Mouse (Mus musculus) spleen, postnatal 4 days (tissue): ENCODE results near the gene Vmn1r91.
"Not testable (repeated sequence)": the region's sequence is repeated elsewhere in the genome, so short reads cannot be mapped to it uniquely, and the experiment has no call there.

Source experiments
- DNase-seq, 2 experiments: peaks; one replicate each; pipeline ENCODE4 v3.0.0; 2022; ENCODE audit warnings: low spot score in 2 of 2

The Vmn1r91 gene

DNA sequence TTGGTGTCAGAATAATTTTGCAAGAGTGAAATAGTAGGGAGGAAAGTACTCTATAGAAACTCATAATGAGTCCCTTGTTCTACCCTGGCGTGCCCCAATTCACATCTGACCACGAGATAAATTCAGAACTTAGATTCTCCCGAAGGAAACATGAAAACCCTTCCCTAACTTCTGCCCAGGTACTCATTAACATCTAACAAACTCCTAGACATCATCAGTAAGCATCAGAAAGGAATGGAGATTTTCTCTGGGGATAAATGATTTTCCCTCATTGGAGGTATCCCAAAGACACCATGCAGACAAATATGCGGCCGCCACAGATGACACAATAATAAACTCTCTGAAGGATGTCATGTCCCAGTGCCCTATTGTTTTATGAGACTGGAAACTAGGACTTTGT is at the start of gene Vmn1r91:
Gene Vmn1r91 (plus strand): TSS at position 301 of the 400 bp plus-strand sequence.
- DNase-seq, result not testable (repeated sequence)

DNA sequence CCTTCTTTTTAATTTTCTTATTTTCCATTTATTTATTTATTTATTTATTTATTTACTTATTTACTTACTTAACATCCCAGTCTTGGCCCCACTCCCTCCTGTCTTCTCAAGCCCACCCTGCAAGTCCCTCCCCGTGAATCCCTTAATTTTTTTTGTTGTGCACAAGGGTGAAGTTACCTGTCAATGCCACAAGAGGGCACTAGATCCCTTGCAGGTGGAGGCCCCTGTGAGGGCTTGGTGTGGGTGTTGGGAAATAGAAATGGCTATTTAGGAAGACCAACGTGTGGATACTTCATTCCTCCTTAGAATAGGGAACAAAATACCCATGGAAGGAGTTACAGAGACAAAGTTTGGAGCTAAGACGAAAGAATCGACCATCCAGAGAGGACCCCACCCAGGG is 35.4 kb upstream of the Vmn1r91 start:
- DNase-seq, result not testable (repeated sequence)

DNA sequence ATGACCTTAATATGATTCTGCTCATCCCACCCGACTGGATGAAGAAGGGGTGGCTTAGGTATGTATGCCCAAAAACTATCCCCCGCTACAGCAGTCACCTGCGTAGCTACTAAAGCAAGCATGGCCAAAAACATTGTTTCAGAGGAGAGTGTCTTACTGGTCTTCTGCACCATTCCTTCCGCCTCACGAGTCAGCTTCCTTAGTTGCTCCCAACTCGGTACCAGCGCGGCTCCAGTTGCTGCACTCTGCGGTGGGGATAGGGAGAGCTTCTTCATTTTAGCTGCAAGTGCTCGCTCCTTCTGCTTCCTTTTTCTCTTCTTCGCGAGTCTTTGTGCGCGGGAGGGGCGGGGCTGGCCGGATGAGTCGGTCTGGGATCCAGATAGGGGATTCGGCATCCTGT is 21.4 kb upstream of the Vmn1r91 start:
- not testable (repeated sequence) for DNase-seq

DNA sequence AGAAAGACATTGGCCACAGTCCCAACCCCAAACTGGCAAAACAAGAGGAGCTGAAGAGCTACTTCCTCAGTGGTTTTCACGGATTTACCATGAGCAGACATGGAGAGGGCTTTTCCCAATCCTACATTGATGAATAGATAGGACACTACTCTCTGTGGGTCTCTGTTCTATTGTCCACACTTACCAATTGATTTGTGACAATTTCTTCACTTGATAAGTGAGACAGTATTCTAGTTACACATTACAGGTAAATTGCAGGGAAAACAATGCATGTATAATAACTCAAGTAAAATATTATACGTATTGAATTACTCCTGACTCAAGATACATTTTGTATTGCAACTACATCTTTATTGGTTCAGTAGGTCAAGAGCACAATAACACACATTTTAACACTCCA is 23.0 kb downstream of the Vmn1r91 start, which contains the start of gene Gm16442:
Gene Gm16442 (minus strand): TSS at position 101 of the 400 bp plus-strand sequence.
- not testable (repeated sequence) for DNase-seq

DNA sequence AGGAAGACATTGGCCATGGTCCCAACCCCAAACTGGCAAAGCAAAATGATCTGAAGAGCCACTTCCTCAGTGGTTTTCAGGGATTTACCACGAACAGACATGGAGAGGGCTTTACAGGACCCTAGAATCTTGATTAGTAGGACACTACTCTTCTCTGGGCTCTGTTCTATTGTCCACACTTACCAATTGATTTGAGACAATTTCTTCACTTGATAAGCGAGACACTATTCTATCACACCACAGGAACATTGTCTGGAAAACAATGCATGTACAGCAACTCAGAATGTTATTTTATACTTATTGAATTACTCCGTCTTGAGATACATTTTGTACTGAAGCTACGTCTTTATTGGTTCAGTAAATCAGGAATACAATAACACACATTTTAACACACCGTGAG is 39.5 kb downstream of the Vmn1r91 start, which contains the start of gene Vmn1r93:
Gene Vmn1r93 (minus strand): TSS at position 101 of the 400 bp plus-strand sequence.
- DNase-seq, result not testable (repeated sequence)
